Mouse (Mus musculus) megakaryocyte, embryonic 14.5 days (primary cell): ENCODE data around the gene Fktn.

Experiments
- FLI1 ChIP-seq: IDR thresholded peaks from 2 replicates; pipeline ENCODE4 v1.6.1; 2012; ENCODE audit warnings: low read length, inconsistent platforms, mixed read lengths
- GATA1 ChIP-seq: IDR thresholded peaks from 3 replicates; pipeline ENCODE4 v1.6.1; 2012; ENCODE audit warnings: mixed read lengths, low read length, inconsistent platforms, borderline replicate concordance

DNA sequence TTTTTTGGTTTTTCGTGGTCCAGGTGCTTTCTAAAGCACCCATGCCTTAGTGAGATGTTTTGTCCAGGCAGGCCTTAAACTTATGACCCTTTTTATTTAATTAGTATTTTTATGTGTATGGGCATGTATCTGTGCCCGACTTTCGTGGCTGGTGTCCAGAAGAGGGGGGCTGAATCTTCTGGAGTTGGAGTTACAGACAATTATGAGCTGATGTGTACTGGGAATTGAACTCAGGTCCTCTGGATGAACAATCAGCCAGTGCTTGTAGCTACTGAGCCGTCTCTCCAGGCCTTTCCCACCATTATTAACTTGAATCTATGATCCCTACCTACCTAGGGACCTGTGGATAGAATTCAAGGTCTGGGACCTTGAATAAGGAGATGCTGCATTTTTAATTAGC, 67.6 kb downstream of the Fktn start:
- no peak for TF ChIP-seq GATA1
- TF ChIP-seq FLI1 = no peak
